Mouse (Mus musculus) layer of hippocampus, postnatal 10 days (tissue): ENCODE data around the gene Bri3bp. TPM values are rescaled to one million over a fixed set of nuclear protein-coding genes. Genes with fewer than 3 reads are reported as not detected.
A peak's percentile ranks its signal among the peaks of the same experiment; 100 is the strongest.

Experiments used
- DNase-seq, 2 experiments: peaks; one replicate each; pipeline ENCODE4 v3.0.0; 2021; ENCODE audit warnings: low spot score in 2 of 2
- total RNA-seq, 2 experiments: library from RNA; stranded (reverse); gene quantifications; 2 replicates each; pipeline ENCODE4 v1.2.3; 2021

The Bri3bp gene
- total RNA-seq, 2 experiments from 2014 or later = 82.6 to 87.9 TPM

- no peak for DNase-seq
Observed at GRCm38 (mm10) chr5:125449306-125449705, 7.9 kb downstream of the Bri3bp start.

- DNase-seq = no peak
Observed at GRCm38 (mm10) chr5:125452573-125452972, 11.2 kb downstream of the Bri3bp start.

- DNase-seq = no peak
Observed at GRCm38 (mm10) chr5:125456100-125456499, 14.7 kb downstream of the Bri3bp start.

DNA sequence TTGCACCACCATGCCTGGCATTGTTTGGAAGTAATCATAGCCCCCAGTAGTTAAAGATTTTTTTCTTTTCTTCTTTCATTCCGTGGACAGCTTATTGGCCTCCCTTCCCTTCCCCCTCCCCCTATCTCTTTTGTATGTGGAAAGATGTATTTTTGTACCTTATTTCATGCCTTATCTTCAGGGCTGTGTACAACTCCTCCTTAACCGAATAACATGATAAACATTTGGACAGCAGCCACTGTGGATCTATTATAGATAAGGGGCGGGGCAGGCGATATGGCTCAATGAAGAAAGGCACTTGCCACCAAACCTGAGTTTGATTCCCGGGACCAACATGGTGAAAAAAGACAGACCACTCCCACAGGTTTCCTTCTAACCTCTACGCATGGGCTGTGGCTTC is 16.2 kb downstream of the Bri3bp start:
- no peak for DNase-seq

GRCm38 (mm10) chr5:125460574-125460973 is 19.2 kb downstream of the Bri3bp start:
- DNase-seq = no peak

DNA sequence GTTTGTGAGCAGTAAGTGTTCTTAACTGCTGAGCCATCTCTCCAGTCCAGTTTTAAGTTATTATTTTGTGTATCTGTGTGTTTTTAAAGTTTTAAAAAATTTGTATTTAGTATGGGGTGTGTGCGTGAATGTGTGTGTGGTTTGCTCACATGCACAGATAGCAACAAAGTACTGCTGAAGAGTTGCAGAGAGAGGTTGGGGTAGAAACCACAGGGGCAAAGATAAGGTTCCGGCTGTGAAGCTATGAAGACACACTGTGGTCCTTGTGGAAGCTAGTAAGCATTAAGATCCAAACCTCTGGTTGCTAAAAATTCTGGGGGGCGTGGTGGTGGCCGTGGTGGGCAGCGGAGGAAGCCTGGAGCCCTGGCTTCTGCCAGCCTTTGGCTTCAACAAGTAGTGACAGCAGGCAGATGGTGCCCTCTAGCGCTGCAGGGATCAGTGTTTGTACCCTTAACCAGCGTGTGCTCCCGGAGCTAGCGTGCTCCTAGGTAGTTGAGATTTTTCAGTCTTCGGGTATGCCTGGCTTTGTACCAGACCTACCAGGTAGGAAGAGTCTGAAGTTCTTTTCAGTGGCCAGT is 20.6 kb downstream of the Bri3bp start:
- peak; percentile 47 to 66 for DNase-seq

DNA sequence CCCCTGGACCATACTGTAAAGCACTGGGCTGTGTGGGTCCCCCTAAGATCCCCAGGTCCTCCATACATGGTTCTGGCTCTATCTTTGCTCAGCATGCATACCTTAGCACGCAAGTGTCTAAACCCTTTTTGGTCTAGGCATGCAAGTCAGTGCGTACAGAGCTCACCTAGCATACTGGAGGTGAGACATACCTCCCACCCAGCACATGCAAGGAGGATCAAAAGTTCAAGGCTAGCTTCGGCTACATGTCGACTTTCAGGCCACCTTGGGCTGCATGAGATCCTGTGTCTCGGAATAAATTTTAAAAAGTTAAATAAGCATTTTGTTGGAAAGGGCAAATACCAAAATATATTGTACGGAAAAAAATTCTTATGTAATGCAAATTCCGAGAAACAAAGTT is 23.8 kb downstream of the Bri3bp start:
- DNase-seq = no peak

DNA sequence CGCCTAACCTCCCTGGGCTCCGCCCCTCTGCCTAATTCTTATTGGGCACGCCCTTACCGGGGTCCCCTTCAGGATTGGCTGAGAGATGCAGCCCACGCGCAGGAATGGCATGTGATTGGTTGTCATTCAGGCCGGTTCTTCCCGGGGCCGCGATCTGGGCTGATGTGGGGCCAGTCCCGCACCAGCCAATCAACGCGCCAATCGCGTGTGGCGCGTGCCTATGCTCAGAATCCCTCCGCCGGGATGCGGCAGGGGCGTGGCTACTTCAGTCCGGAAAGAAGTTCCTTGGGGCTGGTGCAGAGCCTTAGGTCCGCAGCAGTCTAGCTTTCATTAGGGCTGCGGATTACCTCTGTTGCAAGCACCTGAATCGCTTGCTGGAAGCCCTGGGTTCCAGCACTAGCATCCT is 24.3 kb downstream of the Bri3bp start:
- DNase-seq = peak; percentile 91 to 95

- no peak for DNase-seq
Observed at GRCm38 (mm10) chr5:125466483-125466882, 25.1 kb downstream of the Bri3bp start.

GRCm38 (mm10) chr5:125467261-125467660 is 25.9 kb downstream of the Bri3bp start:
- DNase-seq = no peak

DNA sequence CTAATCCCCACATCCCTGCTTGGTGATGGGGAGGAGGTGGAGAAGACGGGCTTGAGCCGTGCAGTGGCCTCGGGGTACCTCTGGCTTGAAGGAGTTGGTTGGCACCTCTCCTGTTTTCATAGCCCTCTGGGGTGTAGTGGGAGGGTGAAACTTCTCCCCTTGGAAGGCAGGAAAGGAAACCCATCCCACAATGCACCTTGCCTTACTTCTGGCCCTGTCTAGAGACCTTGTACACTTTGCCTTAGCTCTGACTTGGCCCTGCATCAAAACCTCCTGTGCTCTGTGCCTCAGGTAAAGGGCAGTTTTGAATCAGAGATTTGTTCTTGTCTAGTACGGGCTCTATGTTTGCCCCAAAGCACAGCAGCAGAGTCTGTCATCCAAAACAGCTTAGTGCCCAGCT is 29.3 kb downstream of the Bri3bp start:
- no peak for DNase-seq

DNA sequence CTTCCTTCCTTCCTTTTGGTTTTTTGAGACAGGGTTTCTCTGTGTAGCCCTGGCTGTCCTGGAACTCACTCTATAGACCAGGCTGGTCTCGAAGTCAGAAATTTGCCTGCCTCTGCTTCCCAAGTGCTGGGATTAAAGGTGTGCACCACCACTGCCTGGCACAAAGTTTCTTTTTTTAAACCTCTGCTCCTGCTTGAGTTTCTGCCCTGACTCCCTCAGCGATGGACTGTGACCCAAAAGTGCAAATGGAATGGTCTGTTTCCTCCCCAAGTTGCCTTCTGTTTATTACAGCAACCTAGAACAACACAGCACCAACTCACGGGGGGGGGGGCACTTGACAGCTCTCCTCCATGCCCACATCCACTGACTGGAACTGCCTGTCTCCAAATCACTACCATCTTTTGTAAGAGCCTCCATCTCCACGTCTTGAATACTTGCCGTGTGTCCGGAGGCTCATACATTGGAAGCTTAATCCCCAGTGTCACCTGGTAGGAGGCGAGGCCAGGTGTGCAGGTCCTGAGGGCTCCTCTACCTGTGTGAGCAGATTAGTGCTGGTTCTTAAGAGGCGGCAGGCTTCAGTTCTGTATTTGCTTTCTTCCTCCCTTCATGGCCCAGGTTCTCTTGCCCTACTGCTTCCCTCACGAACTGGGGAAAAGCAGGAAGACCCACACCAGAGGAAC is 31.6 kb downstream of the Bri3bp start:
- DNase-seq = no peak

GRCm38 (mm10) chr5:125475030-125475429 is 33.7 kb downstream of the Bri3bp start:
- DNase-seq = no peak

- peak; percentile 98 to 99 for DNase-seq
Observed at GRCm38 (mm10) chr5:125475601-125476285, 34.4 kb downstream of the Bri3bp start, which contains the start of gene Aacs. Aacs (plus strand) TSS chr5:125475814.

DNA sequence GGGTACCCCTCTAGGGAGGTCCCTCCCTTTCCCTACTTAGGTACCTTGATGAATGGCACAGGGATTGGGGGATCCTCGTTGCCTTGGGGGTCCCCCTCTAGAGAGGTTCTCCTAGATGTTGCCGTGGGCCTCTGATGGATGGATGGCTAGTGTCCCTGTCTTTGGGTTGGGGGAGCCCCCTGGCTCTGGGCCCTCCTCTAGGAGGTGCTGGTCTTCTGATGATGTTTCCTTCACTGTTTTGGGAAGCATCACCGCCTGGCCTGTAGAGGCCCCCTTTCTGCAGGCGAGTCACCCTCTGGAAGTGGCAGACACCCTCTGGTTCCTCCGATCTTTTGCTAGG is 34.9 kb downstream of the Bri3bp start:
- DNase-seq = peak; percentile 63 to 72

DNA sequence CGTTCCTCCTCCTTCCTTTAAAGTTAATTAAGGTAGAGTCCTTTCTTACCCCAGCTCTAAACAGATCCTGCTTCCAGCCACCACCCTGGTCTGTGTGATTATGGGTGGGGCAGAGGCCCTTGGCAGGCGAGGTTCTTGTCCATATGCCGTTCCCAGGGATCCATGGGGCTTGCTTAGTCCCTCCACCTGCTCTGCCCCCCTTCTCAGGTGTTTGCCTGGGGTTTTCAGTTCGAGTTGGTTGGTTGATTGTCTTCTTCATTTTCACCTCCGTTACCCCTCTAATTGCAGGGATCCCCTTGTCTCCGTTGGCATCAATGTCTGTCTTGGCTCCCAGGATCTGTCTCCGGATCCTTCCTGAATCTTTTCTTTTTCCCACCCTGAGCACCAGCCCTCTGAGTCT is 35.4 kb downstream of the Bri3bp start:
- peak in 1 of 2 experiments; percentile 29 for DNase-seq

GRCm38 (mm10) chr5:125477533-125477932 is 36.2 kb downstream of the Bri3bp start:
- DNase-seq = no peak

DNA sequence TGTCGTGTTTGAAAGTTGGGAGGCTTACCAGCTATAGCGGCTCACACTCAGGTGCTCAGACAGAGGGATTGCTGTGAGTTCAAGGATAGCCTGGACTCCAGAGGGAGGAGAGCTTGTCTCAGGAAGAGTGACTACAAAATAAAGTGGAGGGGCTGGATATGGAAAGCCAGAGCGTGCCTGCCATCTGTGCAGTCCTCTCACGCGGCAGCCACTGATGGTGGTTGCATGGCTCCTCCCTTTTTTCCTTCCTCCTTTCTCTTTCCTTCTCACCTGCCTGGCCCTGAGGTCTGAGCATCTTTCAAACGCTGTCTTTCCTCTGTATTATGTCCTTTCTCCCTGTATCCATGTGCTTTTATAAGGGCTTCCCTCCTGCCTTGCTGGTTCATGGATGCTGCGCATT is 36.7 kb downstream of the Bri3bp start:
- DNase-seq = no peak

DNA sequence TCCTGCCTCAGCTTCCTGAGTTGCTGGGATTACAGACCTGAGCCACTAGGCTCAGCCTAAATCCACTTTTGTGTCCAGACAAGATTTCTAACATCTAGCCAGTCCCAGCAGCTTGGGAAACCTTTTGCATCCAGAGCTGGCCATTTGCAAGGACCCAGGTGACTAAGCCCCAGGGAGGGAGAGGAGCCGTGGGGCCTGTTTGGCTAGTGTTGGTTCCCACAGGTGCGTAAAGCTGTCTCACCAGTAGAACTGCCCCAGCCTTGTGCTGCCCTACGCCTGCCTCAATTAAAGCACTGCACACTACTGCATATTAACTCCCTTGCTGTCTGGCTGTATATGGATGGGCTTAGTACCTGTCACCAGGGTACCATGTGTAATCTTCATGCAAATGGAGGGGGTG is 38.0 kb downstream of the Bri3bp start:
- no peak for DNase-seq

DNA sequence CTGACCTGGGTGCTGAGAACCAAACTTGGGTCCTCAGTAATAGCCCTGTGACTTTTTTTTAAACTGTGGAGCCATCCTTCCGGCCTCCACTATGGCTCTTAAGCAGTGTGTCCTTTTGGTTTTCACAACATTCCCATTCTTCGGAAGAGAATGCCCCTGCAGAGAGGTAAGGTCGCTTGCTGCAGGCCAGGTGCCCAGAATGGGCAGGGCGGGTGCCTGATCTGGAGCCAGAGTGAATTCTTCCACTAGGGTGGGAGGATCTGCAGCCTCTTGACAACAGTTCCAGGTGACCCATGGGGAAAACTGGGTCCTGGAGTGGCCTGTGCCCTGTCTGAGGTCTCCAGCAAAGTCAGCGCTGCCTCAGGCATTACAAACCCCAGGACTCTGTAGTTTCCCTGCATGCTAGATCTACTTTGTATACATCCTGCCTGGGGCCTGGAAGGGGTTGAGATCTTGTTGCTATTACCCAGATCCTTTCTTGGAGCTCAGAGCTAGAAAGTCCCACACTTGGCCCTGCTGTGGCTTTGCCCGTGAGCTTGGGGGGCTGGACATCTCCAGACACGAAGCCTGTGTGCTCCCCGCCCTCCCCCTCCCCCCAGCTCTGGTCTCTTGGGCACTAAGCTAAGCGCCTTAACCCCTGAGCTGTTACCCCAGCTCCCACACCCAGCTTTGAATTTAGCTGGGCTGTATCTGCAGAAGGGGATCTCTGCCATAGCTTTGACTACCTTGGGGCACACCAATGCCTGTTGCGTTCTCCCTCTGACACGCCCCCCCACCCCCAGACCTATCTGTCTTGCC is 39.3 kb downstream of the Bri3bp start:
- no peak for DNase-seq

GRCm38 (mm10) chr5:125482474-125482873 is 41.1 kb downstream of the Bri3bp start:
- no peak for DNase-seq
